Mouse (Mus musculus): ENCODE results near the gene 4930568D16Rik. TPM values are rescaled to one million over a fixed set of nuclear protein-coding genes. Genes with fewer than 3 reads are reported as not detected.

Gene 4930568D16Rik
- polyA plus RNA-seq, 1 experiment from 2014 or later, result not detected

Other genes starting within 250 kb of the 4930568D16Rik start
- 110 and 114 TPM in 2 replicates for gene Rab14, start 166.6 kb downstream of the 4930568D16Rik start, polyA plus RNA-seq (2015; fragmentation: Nextera tagmentation; extraction: Ambion mirVana)
- 163 and 188 TPM in 2 replicates for gene Gsn, start 111.3 kb downstream of the 4930568D16Rik start, polyA plus RNA-seq (2015; fragmentation: Nextera tagmentation; extraction: Ambion mirVana)
- 181 and 189 TPM in 2 replicates for gene Stom, start 30.8 kb downstream of the 4930568D16Rik start, polyA plus RNA-seq (2015; fragmentation: Nextera tagmentation; extraction: Ambion mirVana)
- gene 4930402F06Rik, start 29.4 kb upstream of the 4930568D16Rik start, polyA plus RNA-seq (2015; fragmentation: Nextera tagmentation; extraction: Ambion mirVana), result not detected in 2 replicates
- gene Ggta1, start 95.5 kb upstream of the 4930568D16Rik start, polyA plus RNA-seq (2015; fragmentation: Nextera tagmentation; extraction: Ambion mirVana), result 9.1 and 9.6 TPM in 2 replicates
- gene Dab2ip, start 190.5 kb upstream of the 4930568D16Rik start, polyA plus RNA-seq (2015; fragmentation: Nextera tagmentation; extraction: Ambion mirVana), result 4.9 and 5.1 TPM in 2 replicates